Mouse (Mus musculus) hindbrain, embryonic 10.5 days (tissue): ENCODE measurements around the gene Pkmyt1. TPM values are rescaled to one million over a fixed set of nuclear protein-coding genes. Genes with fewer than 3 reads are reported as not detected.

Source experiments
- DNase-seq: peaks from one replicate; pipeline ENCODE4 v3.0.0-alpha.2; 2017; ENCODE audit warnings: low spot score
- H3K27ac ChIP-seq: fragments of 300-500 bp; sonication (generic); 2 replicates; pipeline ENCODE4 v1.5.1; 2016; ENCODE audit warnings: mild to moderate bottlenecking, moderate library complexity
- H3K27me3 ChIP-seq: fragments of 300-500 bp; sonication (generic); 2 replicates; pipeline ENCODE4 v1.6.1; 2016; ENCODE audit warnings: mild to moderate bottlenecking; ENCODE audit not compliant: poor library complexity, insufficient read depth, severe bottlenecking
- H3K36me3 ChIP-seq: fragments of 300-500 bp; sonication (generic); 2 replicates; pipeline ENCODE4 v1.6.1; 2016; ENCODE audit warnings: mild to moderate bottlenecking, moderate library complexity
- H3K4me1 ChIP-seq: fragments of 300-500 bp; sonication (generic); replicated peaks from 2 replicates; pipeline ENCODE4 v1.6.1; 2016; ENCODE audit warnings: mild to moderate bottlenecking
- H3K4me3 ChIP-seq: fragments of 300-500 bp; sonication (generic); 2 replicates; pipeline ENCODE4 v1.5.1; 2016; ENCODE audit warnings: mild to moderate bottlenecking, moderate library complexity
- H3K9me3 ChIP-seq: fragments of 300-500 bp; sonication (generic); 2 replicates; pipeline ENCODE4 v1.6.1; 2016; ENCODE audit warnings: mild to moderate bottlenecking, moderate library complexity
- WGBS: fragments of 180-500 bp; shearing (Covaris S2); methylation state at CpG from one replicate; pipeline ENCODE4 v1.1.7; 2016; 5-methylcytosine and 5-hydroxymethylcytosine counted together
- polyA plus RNA-seq: library from polyadenylated mRNA; unstranded; fragments of >200 nt; fragmentation: Nextera tagmentation; extraction: Ambion mirVana; gene quantifications from 2 replicates; pipeline ENCODE4 v1.2.1, GENCODE M21; 2016

Pkmyt1 gene
- polyA plus RNA-seq, 1 experiment from 2014 or later, result 54.0 TPM

- Histone ChIP-seq H3K4me1 (peaks cover 50% of the 10 kb centered on the region), H3K27me3 (peaks cover 83% of the 10 kb centered on the region), H3K36me3 (no peaks in the 10 kb centered on the region), H3K27ac (no peak overlapping the region), H3K9me3 (peaks cover 7% of the 10 kb centered on the region; the same call in 1 of the 2 replicates), H3K4me3 (peak overlapping the region; percentile 51)
- DNase-seq, result no peak
- 2% methylated on average over 14 of the region's 14 CpGs for WGBS
Measured at GRCm38 (mm10) chr17:23744651-23745050, 18.5 kb downstream of the Pkmyt1 start.

GRCm38 (mm10) chr17:23745301-23746251, 19.4 kb downstream of the Pkmyt1 start, which contains the start of gene Kremen2:
Gene Kremen2, minus strand, starts transcription at chr17:23745833.
- Histone ChIP-seq H3K36me3 (peaks cover 3% of the 10 kb centered on the region; the same call in 1 of the 2 replicates), H3K27me3 (peaks cover 77% of the 10 kb centered on the region), H3K9me3 (peaks cover 7% of the 10 kb centered on the region; the same call in 1 of the 2 replicates), H3K4me3 (peak within 1 kb of the TSS; percentile 51), H3K27ac (peak within 1 kb of the TSS; percentile 50), H3K4me1 (peaks cover 41% of the 10 kb centered on the region)
- no peak for DNase-seq
- under 1% methylated on average over 45 of the region's 45 CpGs for WGBS

GRCm38 (mm10) chr17:23746311-23746710, 20.2 kb downstream of the Pkmyt1 start:
- WGBS, result 1% methylated on average over 12 of the region's 12 CpGs
- peaks cover 37% of the 10 kb centered on the region for H3K4me1 ChIP-seq
- H3K27me3 ChIP-seq, result peaks cover 70% of the 10 kb centered on the region
- H3K4me3 ChIP-seq, result peak overlapping the region; percentile 51
- DNase-seq, result peak; percentile 35
- peaks cover 9% of the 10 kb centered on the region for H3K36me3 ChIP-seq
- 0 out of 2 replicates have a peak overlapping the region, but pooled peaks have one; percentile 50 for H3K27ac ChIP-seq
- H3K9me3 ChIP-seq, result peaks cover 5% of the 10 kb centered on the region; the same call in 1 of the 2 replicates

GRCm38 (mm10) chr17:23746767-23747166, 20.6 kb downstream of the Pkmyt1 start:
- Histone ChIP-seq H3K4me1 (peaks cover 37% of the 10 kb centered on the region), H3K4me3 (no peak overlapping the region), H3K9me3 (0 out of 2 replicates have a peak, but pooled peaks cover 3% of the 10 kb centered on the region), H3K36me3 (peaks cover 13% of the 10 kb centered on the region), H3K27ac (no peak overlapping the region), H3K27me3 (peaks cover 65% of the 10 kb centered on the region)
- DNase-seq, result no peak
- 79% methylated on average over 3 of the region's 3 CpGs for WGBS

DNA sequence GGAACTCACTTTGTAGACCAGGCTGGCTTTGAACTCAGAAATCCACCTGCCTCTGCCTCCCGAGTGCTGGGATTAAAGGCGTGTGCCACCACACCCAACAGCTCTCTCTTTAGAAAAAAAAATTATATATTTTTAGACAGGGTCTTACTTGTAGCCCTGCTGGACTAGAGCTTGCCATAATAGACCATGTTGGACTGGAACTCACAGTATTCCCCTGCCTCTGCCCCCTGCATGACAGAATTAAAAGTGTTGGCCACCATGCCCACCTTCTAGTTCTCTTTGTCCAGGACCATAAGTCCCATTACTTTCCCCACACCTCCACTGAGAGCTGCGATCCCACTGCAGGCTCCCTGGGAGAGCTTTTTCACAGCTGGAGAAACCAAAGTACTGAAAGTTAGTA, 21.3 kb downstream of the Pkmyt1 start:
- WGBS, result 82% methylated on average over 3 of the region's 3 CpGs
- Histone ChIP-seq H3K36me3 (peaks cover 21% of the 10 kb centered on the region), H3K4me3 (no peak overlapping the region), H3K27me3 (peaks cover 58% of the 10 kb centered on the region), H3K9me3 (0 out of 2 replicates have a peak, but pooled peaks cover 3% of the 10 kb centered on the region), H3K27ac (no peak overlapping the region), H3K4me1 (peaks cover 31% of the 10 kb centered on the region)
- DNase-seq, result no peak

DNA sequence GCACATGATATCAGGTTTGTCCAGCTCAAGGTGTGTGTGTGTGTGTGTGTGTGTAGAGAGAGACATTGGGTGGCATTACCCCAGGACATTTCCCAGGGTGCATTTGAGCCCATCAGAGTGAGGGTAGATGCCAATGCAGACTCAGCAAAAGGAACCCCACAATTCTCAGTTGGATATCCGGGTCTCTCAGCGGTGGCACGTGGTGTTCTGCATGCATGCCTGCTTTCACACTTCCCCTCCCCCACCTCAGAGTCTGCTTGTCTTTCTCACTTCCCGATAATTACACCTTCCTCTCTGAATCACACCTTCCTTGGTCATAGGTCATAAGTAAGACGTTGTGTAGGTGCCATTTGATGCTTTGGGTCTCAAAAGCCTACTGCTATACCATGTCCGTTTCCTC, 21.9 kb downstream of the Pkmyt1 start:
- Histone ChIP-seq H3K9me3 (0 out of 2 replicates have a peak, but pooled peaks cover 3% of the 10 kb centered on the region), H3K4me3 (no peak overlapping the region), H3K27me3 (peaks cover 53% of the 10 kb centered on the region), H3K36me3 (peaks cover 26% of the 10 kb centered on the region), H3K27ac (no peak overlapping the region), H3K4me1 (peaks cover 28% of the 10 kb centered on the region)
- DNase-seq, result no peak
- 50% methylated on average over 6 of the region's 6 CpGs for WGBS

- Histone ChIP-seq H3K27ac (0 out of 2 replicates have a peak overlapping the region, but pooled peaks have one; percentile 8), H3K27me3 (peaks cover 45% of the 10 kb centered on the region), H3K4me1 (peaks cover 28% of the 10 kb centered on the region), H3K9me3 (0 out of 2 replicates have a peak, but pooled peaks cover 3% of the 10 kb centered on the region), H3K4me3 (peak overlapping the region; percentile 21; the same call in 1 of the 2 replicates), H3K36me3 (peaks cover 34% of the 10 kb centered on the region)
- DNase-seq, result peak; percentile 46
- 43% methylated on average over 10 of the region's 10 CpGs for WGBS
Measured at GRCm38 (mm10) chr17:23748631-23749391, 22.7 kb downstream of the Pkmyt1 start.

- H3K4me1 ChIP-seq, result peaks cover 21% of the 10 kb centered on the region
- H3K4me3 ChIP-seq, result peak overlapping the region; percentile 21; the same call in 1 of the 2 replicates
- 0 out of 2 replicates have a peak, but pooled peaks cover 3% of the 10 kb centered on the region for H3K9me3 ChIP-seq
- H3K27ac ChIP-seq, result 0 out of 2 replicates have a peak overlapping the region, but pooled peaks have one; percentile 8
- DNase-seq, result no peak
- 83% methylated on average over 11 of the region's 11 CpGs for WGBS
- peaks cover 37% of the 10 kb centered on the region for H3K27me3 ChIP-seq
- H3K36me3 ChIP-seq, result peaks cover 42% of the 10 kb centered on the region
Measured at GRCm38 (mm10) chr17:23749400-23750191, 23.5 kb downstream of the Pkmyt1 start.

DNA sequence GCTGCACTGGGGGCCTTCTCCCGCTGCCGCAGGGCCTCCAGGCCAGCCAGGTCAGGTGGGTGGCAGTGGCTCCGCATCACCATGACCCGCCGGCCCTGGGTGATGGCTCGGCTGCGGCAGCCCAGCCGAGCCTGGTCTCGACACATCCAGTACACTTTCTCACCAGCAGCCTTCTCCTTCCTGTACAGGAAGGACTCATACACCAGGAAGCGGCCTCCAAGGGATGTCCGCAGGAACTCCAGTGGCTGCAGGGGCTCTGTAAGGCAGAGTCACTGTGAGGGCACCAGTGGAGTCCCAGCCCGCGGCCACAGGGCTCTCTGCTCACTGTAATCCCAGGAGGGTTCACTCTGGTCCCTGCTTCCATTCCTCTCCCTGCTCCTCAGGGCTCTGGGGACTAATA, 29.6 kb downstream of the Pkmyt1 start:
- H3K36me3 ChIP-seq, result peaks cover 99% of the 10 kb centered on the region
- 94% methylated on average over 13 of the region's 13 CpGs for WGBS
- no peak overlapping the region for H3K27ac ChIP-seq
- H3K4me1 ChIP-seq, result no peaks in the 10 kb centered on the region
- H3K27me3 ChIP-seq, result no peaks in the 10 kb centered on the region
- H3K9me3 ChIP-seq, result no peaks in the 10 kb centered on the region
- no peak overlapping the region for H3K4me3 ChIP-seq
- no peak for DNase-seq

- Histone ChIP-seq H3K27ac (no peak overlapping the region), H3K36me3 (peaks cover 100% of the 10 kb centered on the region), H3K4me1 (no peaks in the 10 kb centered on the region), H3K9me3 (no peaks in the 10 kb centered on the region), H3K27me3 (no peaks in the 10 kb centered on the region), H3K4me3 (no peak overlapping the region)
- WGBS, result 96% methylated on average over 9 of the region's 9 CpGs
- no peak for DNase-seq
Measured at GRCm38 (mm10) chr17:23757581-23757980, 31.4 kb downstream of the Pkmyt1 start.

DNA sequence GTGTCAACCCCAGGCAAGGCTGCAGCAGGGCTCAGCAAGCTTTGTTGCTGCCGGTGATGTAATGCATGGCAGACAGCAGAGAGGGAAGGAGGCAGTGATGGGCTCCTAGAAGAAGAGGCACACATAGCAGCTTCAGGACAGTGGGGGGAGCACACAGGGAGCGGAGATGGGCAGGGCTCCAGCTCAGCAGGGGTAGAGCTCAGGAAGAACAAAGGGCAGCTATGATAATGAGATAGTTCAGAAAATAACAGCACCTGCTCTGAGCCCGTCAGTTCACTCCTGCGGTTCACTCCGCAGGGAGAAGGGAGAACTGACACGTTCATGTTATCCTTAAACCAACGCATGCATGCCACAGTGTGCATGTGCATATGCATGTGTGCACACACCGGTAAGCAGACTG, 32.7 kb downstream of the Pkmyt1 start:
- DNase-seq, result no peak
- Histone ChIP-seq H3K4me1 (0 out of 2 replicates have a peak, but pooled peaks cover 4% of the 10 kb centered on the region), H3K27me3 (no peaks in the 10 kb centered on the region), H3K27ac (no peak overlapping the region), H3K9me3 (no peaks in the 10 kb centered on the region), H3K4me3 (no peak overlapping the region), H3K36me3 (peaks cover 100% of the 10 kb centered on the region)
- 81% methylated on average over 8 of the region's 8 CpGs for WGBS

- Histone ChIP-seq H3K27ac (no peak overlapping the region), H3K9me3 (no peaks in the 10 kb centered on the region), H3K36me3 (peaks cover 94% of the 10 kb centered on the region), H3K4me3 (no peak overlapping the region), H3K27me3 (no peaks in the 10 kb centered on the region), H3K4me1 (0 out of 2 replicates have a peak, but pooled peaks cover 4% of the 10 kb centered on the region)
- WGBS, result 93% methylated on average over 9 of the region's 9 CpGs
- DNase-seq, result no peak
Measured at GRCm38 (mm10) chr17:23760231-23760630, 34.1 kb downstream of the Pkmyt1 start.
